Mouse (Mus musculus) left cerebral cortex, adult 2 months (tissue): ENCODE data around the gene Slc25a12. TPM values are rescaled to one million over a fixed set of nuclear protein-coding genes. Genes with fewer than 3 reads are reported as not detected.

Experiments
- DNase-seq, 2 experiments: peaks; one replicate each; pipeline ENCODE4 v3.0.0; 2021 to 2022; ENCODE audit warnings: low spot score in 2 of 2, mixed read lengths in 1 of 2; ENCODE audit errors: extremely low spot score in 1 of 2
- H3K27ac ChIP-seq: fragments of 200-600 bp; 2 replicates; pipeline ENCODE4 v1.8.1; 2022
- H3K4me3 ChIP-seq: fragments of 200-600 bp; 2 replicates; pipeline ENCODE4 v1.8.1; 2022
- CTCF ChIP-seq: fragments of 200-600 bp; IDR thresholded peaks from 2 replicates; pipeline ENCODE4 v1.8.1; 2022; ENCODE audit warnings: antibody characterized with exemption, mild to moderate bottlenecking, moderate library complexity
- intact Hi-C: fragments of 180-260 bp; cut with DNase I; formaldehyde crosslinking; loops from one replicate; pipeline ENCODE4 v1.15.1; 2025
- total RNA-seq, 2 experiments: library from RNA; stranded (reverse); gene quantifications; 2 replicates each; pipeline ENCODE4 v1.2.3; 2021

Slc25a12 gene
- total RNA-seq, 2 experiments from 2014 or later = 150 to 153 TPM

GRCm38 (mm10) chr2:71235420-71235819, 132.1 kb downstream of the Slc25a12 start:
- no peak overlapping the region for H3K27ac ChIP-seq
- no peak overlapping the region for H3K4me3 ChIP-seq
- no peak for DNase-seq
- intact Hi-C loops = no loop called here
- TF ChIP-seq CTCF = no peak

- H3K4me3 ChIP-seq = no peak overlapping the region
- intact Hi-C loops = no loop called here
- no peak for DNase-seq
- no peak overlapping the region for H3K27ac ChIP-seq
- no peak for TF ChIP-seq CTCF
Measured at GRCm38 (mm10) chr2:71232976-71233375, 134.6 kb downstream of the Slc25a12 start.

- H3K4me3 ChIP-seq = no peak overlapping the region
- TF ChIP-seq CTCF = no peak
Measured at GRCm38 (mm10) chr2:71231951-71232350, 135.6 kb downstream of the Slc25a12 start.

GRCm38 (mm10) chr2:71229603-71230002, 137.9 kb downstream of the Slc25a12 start:
- Histone ChIP-seq H3K27ac (no peak overlapping the region), H3K4me3 (no peak overlapping the region)
- no peak for DNase-seq
- TF ChIP-seq CTCF = no peak
- intact Hi-C loops = no loop called here

More at GRCm38 (mm10) chr2:71231951-71232350, 135.6 kb downstream of the Slc25a12 start:
- DNase-seq = no peak
- no peak overlapping the region for H3K27ac ChIP-seq
- intact Hi-C loops = no loop called here

GRCm38 (mm10) chr2:71227398-71227797, 140.2 kb downstream of the Slc25a12 start:
- TF ChIP-seq CTCF = peak; percentile 64
- DNase-seq = no peak
- no peak overlapping the region for H3K4me3 ChIP-seq
- no peak overlapping the region for H3K27ac ChIP-seq
- intact Hi-C loops = no loop called here

Other genes with a start within 250 kb of the Slc25a12 start
- 1 to 10 TPM; 1.4 to 1.5 TPM for gene Cybrd1, start 249.8 kb downstream of the Slc25a12 start, total RNA-seq
- gene Dync1i2, start 156.0 kb downstream of the Slc25a12 start, total RNA-seq = 100 to 1,000 TPM; 129 to 136 TPM
- 10 to 100 TPM; 16.0 to 18.3 TPM for gene Hat1, start 21.2 kb upstream of the Slc25a12 start, total RNA-seq
- gene Metap1d, start 85.5 kb upstream of the Slc25a12 start, total RNA-seq = 10 to 100 TPM; 18.9 to 20.2 TPM
- gene Dlx1, start 160.4 kb upstream of the Slc25a12 start, total RNA-seq = 10 to 100 TPM; 21.1 to 25.3 TPM
- 1 to 10 TPM; 5.7 to 6.9 TPM for gene Dlx2, start 179.0 kb upstream of the Slc25a12 start, total RNA-seq